Mouse (Mus musculus) embryonic facial prominence, embryonic 14.5 days (tissue): ENCODE results near the gene Hoxa5. TPM values are rescaled to one million over a fixed set of nuclear protein-coding genes. Genes with fewer than 3 reads are reported as not detected.

ENCODE experiments used
- ATAC-seq: fragments of 200-750 bp; cut with Nextera tagmentation; 2 replicates; pipeline ENCODE4 v1.8.0; 2017; ENCODE audit warnings: low read depth, moderate number of reproducible peaks, moderate TSS enrichment
- DNase-seq: peaks from one replicate; pipeline ENCODE4 v3.0.0-alpha.2; 2015; ENCODE audit warnings: low spot score
- H3K27ac ChIP-seq: fragments of 300-500 bp; sonication (generic); replicated peaks from 2 replicates; pipeline ENCODE4 v1.5.1; 2014; ENCODE audit warnings: low read depth, mild to moderate bottlenecking, low read length, moderate library complexity
- H3K27me3 ChIP-seq: fragments of 300-500 bp; sonication (generic); replicated peaks from 2 replicates; pipeline ENCODE4 v1.6.1; 2014; ENCODE audit warnings: low read length; ENCODE audit not compliant: control insufficient read depth, insufficient read depth
- H3K36me3 ChIP-seq: fragments of 300-500 bp; sonication (generic); 2 replicates; pipeline ENCODE4 v1.6.1; 2014; ENCODE audit warnings: low read length, mixed read lengths; ENCODE audit not compliant: control insufficient read depth, insufficient read depth
- H3K4me1 ChIP-seq: fragments of 300-500 bp; sonication (generic); 2 replicates; pipeline ENCODE4 v1.6.1; 2014; ENCODE audit warnings: antibody characterized with exemption, low read length; ENCODE audit not compliant: control insufficient read depth, insufficient read depth
- H3K4me2 ChIP-seq: fragments of 300-500 bp; sonication (generic); 2 replicates; pipeline ENCODE4 v1.6.1; 2014; ENCODE audit warnings: low read depth, mild to moderate bottlenecking, low read length, moderate library complexity, mixed read lengths
- H3K4me3 ChIP-seq: fragments of 300-500 bp; sonication (generic); 2 replicates; pipeline ENCODE4 v1.5.1; 2014; ENCODE audit warnings: low read depth, mild to moderate bottlenecking, low read length
- H3K9ac ChIP-seq: fragments of 300-500 bp; sonication (generic); 2 replicates; pipeline ENCODE4 v1.6.1; 2014; ENCODE audit warnings: low read depth, mild to moderate bottlenecking, low read length, moderate library complexity, mixed read lengths
- H3K9me3 ChIP-seq: fragments of 300-500 bp; sonication (generic); 2 replicates; pipeline ENCODE4 v1.6.1; 2016; ENCODE audit warnings: low read length; ENCODE audit not compliant: control insufficient read depth
- WGBS: fragments of 180-500 bp; shearing (Covaris S2); extraction: QIAGEN DNeasy Blood & Tissue Kit; methylation state at CpG from one replicate; pipeline ENCODE4 v1.1.7; 2014; 5-methylcytosine and 5-hydroxymethylcytosine counted together
- polyA plus RNA-seq: library from polyadenylated mRNA; unstranded; fragments of >200 nt; fragmentation: Nextera tagmentation; extraction: Ambion mirVana; gene quantifications from 2 replicates; pipeline ENCODE4 v1.2.1, GENCODE M21; 2014

The Hoxa5 gene
- polyA plus RNA-seq, 1 experiment from 2014 or later: 2.4 TPM

DNA sequence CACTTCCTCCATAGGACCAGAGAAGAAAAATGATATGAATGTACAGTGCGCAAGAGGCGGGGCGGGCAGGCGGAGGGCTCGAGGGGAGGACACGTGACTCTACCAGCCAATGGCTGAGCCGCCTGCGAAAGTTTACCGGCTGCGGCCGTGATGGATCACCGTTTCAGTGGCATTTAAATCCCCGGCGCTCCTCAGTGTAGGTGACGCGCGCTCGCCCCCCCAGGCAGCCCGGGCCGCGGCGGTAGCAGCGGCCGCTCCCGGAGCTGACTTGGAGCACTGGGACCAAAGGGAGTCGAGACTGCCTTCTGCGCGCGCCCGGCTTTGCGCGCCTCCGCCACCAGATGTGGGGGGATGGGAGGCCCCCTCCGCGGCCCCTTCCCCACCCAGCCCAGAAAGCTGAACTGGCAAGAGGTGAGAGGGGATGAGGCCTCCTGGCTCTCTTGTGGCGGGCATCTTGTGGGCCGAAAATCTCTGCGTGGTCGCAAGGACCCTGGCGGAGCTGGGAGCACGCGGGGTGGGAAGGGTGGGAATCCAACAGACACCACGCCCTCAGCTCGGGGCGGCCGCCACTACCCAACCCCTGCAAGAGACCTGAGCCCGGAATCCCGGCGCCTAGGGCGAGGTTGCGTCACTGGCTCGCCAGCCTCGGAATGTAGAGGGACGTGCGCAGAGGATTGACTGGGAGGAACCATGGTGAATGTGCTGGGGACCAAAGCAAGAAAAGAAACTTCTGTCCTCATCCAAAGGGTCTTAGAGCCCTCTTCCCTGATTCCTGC is 45.9 kb downstream of the Hoxa5 start, which contains the start of gene Hoxa1:
Hoxa1 (minus strand) TSS at position 42 of the 776 bp plus-strand sequence.
- WGBS: under 1% methylated on average over 34 of the region's 55 CpGs
- no peak within 1 kb of the TSS; the same call in 1 of the 2 replicates for H3K27ac ChIP-seq
- peak within 1 kb of the TSS; percentile 61 for H3K9ac ChIP-seq
- DNase-seq (peak; percentile 86), ATAC-seq (peak; percentile 82)
- no peaks in the 10 kb centered on the region for H3K36me3 ChIP-seq
- peak within 1 kb of the TSS; percentile 62 for H3K4me3 ChIP-seq
- peaks cover 7% of the 10 kb centered on the region; the same call in 1 of the 2 replicates for H3K4me1 ChIP-seq
- no peaks in the 10 kb centered on the region for H3K9me3 ChIP-seq
- peak within 1 kb of the TSS; percentile 99 for H3K4me2 ChIP-seq
- peaks cover 98% of the 10 kb centered on the region for H3K27me3 ChIP-seq

DNA sequence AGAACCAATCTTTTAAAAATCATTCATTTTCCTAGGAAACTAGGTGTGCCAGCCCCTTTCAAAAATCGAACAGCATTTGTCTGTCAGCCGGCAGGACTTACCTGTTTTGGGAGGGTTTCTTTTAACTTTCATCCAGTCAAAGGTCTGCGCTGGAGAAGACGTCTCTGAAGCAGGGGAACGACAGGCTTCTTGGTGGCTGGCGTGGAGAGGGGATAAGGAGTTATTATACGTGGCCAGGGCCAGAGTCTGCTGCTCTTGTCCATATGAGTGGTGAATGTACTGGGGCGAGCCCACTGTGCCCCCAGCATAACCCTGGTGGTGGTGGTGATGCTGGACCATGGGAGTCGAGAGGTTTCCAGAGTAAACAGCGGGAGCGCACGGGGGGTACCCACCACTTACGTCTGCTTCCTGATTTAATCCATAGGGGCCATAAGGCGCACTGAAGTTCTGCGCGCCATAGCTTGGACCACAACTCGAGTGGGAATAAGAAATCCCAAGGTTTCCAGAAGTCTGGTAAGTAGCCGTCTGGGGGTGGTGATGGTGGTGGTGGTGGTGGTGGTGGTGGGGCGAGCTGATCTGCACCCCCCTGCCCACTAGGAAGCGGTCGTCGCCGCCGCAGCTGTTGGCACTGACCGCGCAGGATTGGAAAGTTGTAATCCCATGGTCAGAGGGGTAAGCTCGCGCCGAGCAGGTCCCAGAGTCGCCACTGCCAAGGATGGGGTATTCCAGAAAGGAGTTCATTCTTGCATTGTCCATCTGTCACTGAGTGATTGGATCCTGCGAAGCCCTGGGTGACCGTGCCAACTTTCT is 46.7 kb downstream of the Hoxa5 start:
- WGBS: 1% methylated on average over 32 of the region's 32 CpGs
- DNase-seq: no peak
- Histone ChIP-seq H3K4me1 (peaks cover 7% of the 10 kb centered on the region; the same call in 1 of the 2 replicates), H3K27ac (no peak overlapping the region), H3K9me3 (no peaks in the 10 kb centered on the region), H3K4me3 (peak overlapping the region; percentile 62), H3K9ac (no peak overlapping the region), H3K36me3 (no peaks in the 10 kb centered on the region), H3K4me2 (peak overlapping the region; percentile 99), H3K27me3 (peaks cover 98% of the 10 kb centered on the region)
- no peak for ATAC-seq

- peaks cover 7% of the 10 kb centered on the region; the same call in 1 of the 2 replicates for H3K4me1 ChIP-seq
- peaks cover 99% of the 10 kb centered on the region for H3K27me3 ChIP-seq
- H3K27ac ChIP-seq: no peak overlapping the region
- DNase-seq (no peak), ATAC-seq (no peak)
- no peaks in the 10 kb centered on the region for H3K36me3 ChIP-seq
- H3K9ac ChIP-seq: no peak overlapping the region
- H3K4me3 ChIP-seq: no peak overlapping the region
- H3K9me3 ChIP-seq: no peaks in the 10 kb centered on the region
- WGBS: 5% methylated on average over 20 of the region's 20 CpGs
- H3K4me2 ChIP-seq: no peak overlapping the region
These were observed 47.7 kb downstream of the Hoxa5 start for GRCm38 (mm10) chr6:52156551-52157200.

- Histone ChIP-seq H3K36me3 (no peaks in the 10 kb centered on the region), H3K27ac (no peak overlapping the region), H3K4me2 (no peak overlapping the region), H3K9me3 (no peaks in the 10 kb centered on the region), H3K4me3 (no peak overlapping the region), H3K27me3 (peaks cover 99% of the 10 kb centered on the region), H3K4me1 (peaks cover 7% of the 10 kb centered on the region; the same call in 1 of the 2 replicates), H3K9ac (no peak overlapping the region)
- WGBS: 55% methylated on average over 3 of the region's 3 CpGs
- ATAC-seq: no peak
- DNase-seq: no peak
These were observed 48.9 kb downstream of the Hoxa5 start for GRCm38 (mm10) chr6:52155471-52155870.

- peaks cover 7% of the 10 kb centered on the region; the same call in 1 of the 2 replicates for H3K4me1 ChIP-seq
- DNase-seq (no peak), ATAC-seq (no peak)
- H3K4me2 ChIP-seq: no peak overlapping the region
- H3K27ac ChIP-seq: no peak overlapping the region
- peaks cover 6% of the 10 kb centered on the region; the same call in 1 of the 2 replicates for H3K9me3 ChIP-seq
- H3K9ac ChIP-seq: no peak overlapping the region
- 21% methylated on average over 5 of the region's 5 CpGs for WGBS
- H3K36me3 ChIP-seq: no peaks in the 10 kb centered on the region
- H3K27me3 ChIP-seq: peaks cover 99% of the 10 kb centered on the region
- H3K4me3 ChIP-seq: no peak overlapping the region
These were observed 50.3 kb downstream of the Hoxa5 start for GRCm38 (mm10) chr6:52154044-52154443.

GRCm38 (mm10) chr6:52153270-52153669 is 51.1 kb downstream of the Hoxa5 start:
- ATAC-seq (no peak), DNase-seq (no peak)
- peaks cover under 1% of the 10 kb centered on the region; the same call in 1 of the 2 replicates for H3K4me1 ChIP-seq

DNA sequence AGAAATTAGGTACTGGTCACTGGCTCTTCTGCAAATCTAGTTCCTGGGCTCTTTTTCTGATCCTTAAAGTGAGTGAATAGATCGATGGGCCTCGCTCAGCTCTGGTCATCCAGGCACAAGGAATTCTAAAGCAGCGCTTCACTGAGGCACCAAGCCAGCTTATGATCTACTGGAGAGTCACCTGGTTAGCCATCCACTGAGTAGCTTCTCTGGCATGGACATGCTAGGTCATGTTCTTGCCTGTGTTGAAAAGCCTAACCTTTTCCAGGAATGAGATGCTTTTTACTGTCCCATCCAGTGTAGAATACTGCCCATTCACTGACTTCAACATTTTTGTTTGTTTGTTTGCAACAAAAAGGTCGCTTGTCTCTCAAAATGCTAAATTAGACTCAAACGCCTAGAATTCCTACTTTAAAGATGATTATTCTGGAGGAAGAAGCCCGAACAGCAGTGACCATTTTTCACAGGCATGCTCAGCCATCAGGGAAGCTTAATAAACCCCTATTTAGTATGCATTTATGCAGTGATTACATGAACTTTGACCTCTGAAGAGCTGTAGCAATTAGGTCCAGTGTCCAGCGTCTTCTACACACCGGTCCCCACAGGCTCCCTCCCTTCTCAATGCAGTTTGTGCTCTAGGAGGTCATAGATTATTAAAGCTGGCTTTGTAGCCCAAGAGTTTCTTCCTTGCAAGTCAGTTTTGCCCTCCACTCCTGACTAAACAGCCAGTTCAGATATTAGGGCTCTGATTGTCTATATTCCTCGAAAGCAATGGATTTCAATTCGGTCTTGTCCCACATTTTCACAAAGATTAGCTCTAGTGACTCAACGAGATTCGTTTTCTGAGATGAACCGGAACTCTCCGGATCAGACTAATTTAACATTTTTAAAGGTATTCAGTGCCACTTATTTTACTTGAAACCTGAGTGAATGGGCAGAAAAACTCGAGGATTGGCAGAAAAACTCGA is 51.9 kb downstream of the Hoxa5 start:
- no peak for DNase-seq
- no peak overlapping the region for H3K4me2 ChIP-seq
- H3K4me3 ChIP-seq: no peak overlapping the region
- H3K27me3 ChIP-seq: peaks cover 94% of the 10 kb centered on the region
- H3K27ac ChIP-seq: no peak overlapping the region
- H3K9me3 ChIP-seq: peaks cover 6% of the 10 kb centered on the region; the same call in 1 of the 2 replicates
- no peak overlapping the region for H3K9ac ChIP-seq
- no peaks in the 10 kb centered on the region for H3K4me1 ChIP-seq
- WGBS: 12% methylated on average over 16 of the region's 16 CpGs
- H3K36me3 ChIP-seq: no peaks in the 10 kb centered on the region
- no peak for ATAC-seq

More at GRCm38 (mm10) chr6:52153270-52153669, 51.1 kb downstream of the Hoxa5 start:
- Histone ChIP-seq H3K27ac (no peak overlapping the region), H3K9me3 (peaks cover 6% of the 10 kb centered on the region; the same call in 1 of the 2 replicates), H3K27me3 (peaks cover 94% of the 10 kb centered on the region), H3K4me3 (no peak overlapping the region), H3K4me2 (no peak overlapping the region), H3K9ac (no peak overlapping the region), H3K36me3 (no peaks in the 10 kb centered on the region)
- 9% methylated on average over 6 of the region's 6 CpGs for WGBS
